Mouse (Mus musculus) intestine, embryonic 14.5 days (tissue): ENCODE results near the gene Vstm2a. TPM values are rescaled to one million over a fixed set of nuclear protein-coding genes. Genes with fewer than 3 reads are reported as not detected.
A peak's percentile ranks its signal among the peaks of the same experiment; 100 is the strongest.

Source experiments
- ATAC-seq: fragments of 200-750 bp; cut with Nextera tagmentation; replicated peaks from 2 replicates; pipeline ENCODE4 v1.8.0; 2017; ENCODE audit warnings: low read depth, moderate number of reproducible peaks, moderate TSS enrichment, moderate library complexity; ENCODE audit not compliant: low FRiP score, low TSS enrichment
- DNase-seq: peaks from one replicate; pipeline ENCODE4 v3.0.0-alpha.2; 2018; ENCODE audit warnings: low spot score
- H3K27ac ChIP-seq: fragments of 300-500 bp; sonication (generic); 2 replicates; pipeline ENCODE4 v1.5.1; 2014; ENCODE audit warnings: low read depth, mild to moderate bottlenecking, control low read depth
- H3K27me3 ChIP-seq: fragments of 300-500 bp; sonication (generic); replicated peaks from 2 replicates; pipeline ENCODE4 v1.6.1; 2014; ENCODE audit warnings: low read length, control low read depth; ENCODE audit not compliant: control insufficient read depth, insufficient read depth
- H3K36me3 ChIP-seq: fragments of 300-500 bp; sonication (generic); 2 replicates; pipeline ENCODE4 v1.6.1; 2014; ENCODE audit warnings: low read length, control low read depth; ENCODE audit not compliant: control insufficient read depth, insufficient read depth
- H3K4me1 ChIP-seq: fragments of 300-500 bp; sonication (generic); replicated peaks from 2 replicates; pipeline ENCODE4 v1.6.1; 2014; ENCODE audit warnings: low read length, control low read depth, mixed read lengths; ENCODE audit not compliant: control insufficient read depth, insufficient read depth
- H3K4me2 ChIP-seq: fragments of 300-500 bp; sonication (generic); 2 replicates; pipeline ENCODE4 v1.6.1; 2014; ENCODE audit warnings: low read length
- H3K4me3 ChIP-seq: fragments of 300-500 bp; sonication (generic); 2 replicates; pipeline ENCODE4 v1.5.1; 2014; ENCODE audit warnings: low read depth, low read length, control low read depth, mixed read lengths
- H3K9ac ChIP-seq: fragments of 300-500 bp; sonication (generic); 2 replicates; pipeline ENCODE4 v1.6.1; 2014; ENCODE audit warnings: mild to moderate bottlenecking, low read length
- H3K9me3 ChIP-seq: fragments of 300-500 bp; sonication (generic); 2 replicates; pipeline ENCODE4 v1.6.1; 2016; ENCODE audit warnings: low read length, control low read depth; ENCODE audit not compliant: control insufficient read depth
- WGBS: fragments of 180-500 bp; shearing (Covaris S2); extraction: QIAGEN DNeasy Blood & Tissue Kit; methylation state at CpG from one replicate; pipeline ENCODE4 v1.1.7; 2014; 5-methylcytosine and 5-hydroxymethylcytosine counted together
- polyA plus RNA-seq: library from polyadenylated mRNA; unstranded; fragments of >200 nt; fragmentation: Nextera tagmentation; extraction: Ambion mirVana; gene quantifications from 2 replicates; pipeline ENCODE4 v1.2.1, GENCODE M21; 2014

The Vstm2a gene
- polyA plus RNA-seq: 2.9 and 3.1 TPM in 2 replicates

- Histone ChIP-seq H3K27me3 (peaks cover 43% of the 10 kb centered on the region), H3K36me3 (no peaks in the 10 kb centered on the region), H3K27ac (no peak within 1 kb of the TSS), H3K4me1 (0 out of 2 replicates have a peak, but pooled peaks cover 3% of the 10 kb centered on the region), H3K9me3 (no peaks in the 10 kb centered on the region), H3K9ac (peak within 1 kb of the TSS; percentile 16; the same call in 1 of the 2 replicates), H3K4me2 (peak within 1 kb of the TSS; percentile 69), H3K4me3 (peak within 1 kb of the TSS; percentile 52)
- peak; percentile 71 for DNase-seq
- peak; percentile 76 for ATAC-seq
- whole genome bisulfite sequencing: under 1% methylated on average over 44 of the region's 44 CpGs
Observed at GRCm38 (mm10) chr11:16257473-16257921, at the start of gene Vstm2a. TSS of gene Vstm2a (plus strand) at chr11:16257724.

- ATAC-seq: no peak
- peak; percentile 53 for DNase-seq
- Histone ChIP-seq H3K36me3 (no peaks in the 10 kb centered on the region), H3K27ac (no peak overlapping the region), H3K4me2 (peak overlapping the region; percentile 69), H3K9me3 (no peaks in the 10 kb centered on the region), H3K27me3 (peaks cover 43% of the 10 kb centered on the region), H3K9ac (no peak overlapping the region), H3K4me3 (peak overlapping the region; percentile 52), H3K4me1 (0 out of 2 replicates have a peak, but pooled peaks cover 3% of the 10 kb centered on the region)
- WGBS: 33% methylated on average over 7 of the region's 7 CpGs
Observed at GRCm38 (mm10) chr11:16257011-16257410, 513 bp upstream of the Vstm2a start.

- Histone ChIP-seq H3K27ac (no peak overlapping the region), H3K9ac (no peak overlapping the region), H3K36me3 (no peaks in the 10 kb centered on the region), H3K4me3 (peak overlapping the region; percentile 52; the same call in 1 of the 2 replicates), H3K27me3 (peaks cover 43% of the 10 kb centered on the region), H3K4me2 (no peak overlapping the region; the same call in 1 of the 2 replicates), H3K4me1 (0 out of 2 replicates have a peak, but pooled peaks cover 3% of the 10 kb centered on the region), H3K9me3 (no peaks in the 10 kb centered on the region)
- 42% methylated on average over 1 of the region's 1 CpGs for WGBS
- DNase-seq (no peak), ATAC-seq (no peak)
Observed at GRCm38 (mm10) chr11:16258300-16258699, 776 bp downstream of the Vstm2a start.

- ATAC-seq (no peak), DNase-seq (no peak)
- Histone ChIP-seq H3K4me1 (0 out of 2 replicates have a peak, but pooled peaks cover 3% of the 10 kb centered on the region), H3K9me3 (no peaks in the 10 kb centered on the region), H3K9ac (no peak overlapping the region), H3K4me3 (no peak overlapping the region), H3K36me3 (no peaks in the 10 kb centered on the region), H3K27ac (no peak overlapping the region), H3K27me3 (peaks cover 43% of the 10 kb centered on the region), H3K4me2 (no peak overlapping the region)
- WGBS: 14% methylated on average over 9 of the region's 9 CpGs
Observed at GRCm38 (mm10) chr11:16259876-16260275, 2.4 kb downstream of the Vstm2a start.

- ATAC-seq: peak; percentile 50; the same call in 1 of the 2 replicates
- H3K9me3 ChIP-seq: no peaks in the 10 kb centered on the region
- H3K4me3 ChIP-seq: peak overlapping the region; percentile 39
- no peak overlapping the region for H3K9ac ChIP-seq
- H3K27me3 ChIP-seq: peaks cover 43% of the 10 kb centered on the region
- peak; percentile 80 for DNase-seq
- WGBS: under 1% methylated on average over 40 of the region's 40 CpGs
- H3K36me3 ChIP-seq: no peaks in the 10 kb centered on the region
- H3K27ac ChIP-seq: no peak overlapping the region
- H3K4me1 ChIP-seq: 0 out of 2 replicates have a peak, but pooled peaks cover 3% of the 10 kb centered on the region
- peak overlapping the region; percentile 66 for H3K4me2 ChIP-seq
Observed at GRCm38 (mm10) chr11:16260764-16261578, 3.4 kb downstream of the Vstm2a start.

GRCm38 (mm10) chr11:16268396-16268795 is 10.9 kb downstream of the Vstm2a start:
- WGBS: 98% methylated on average over 1 of the region's 1 CpGs

GRCm38 (mm10) chr11:16290381-16290780 is 32.9 kb downstream of the Vstm2a start:
- H3K9me3 ChIP-seq: no peaks in the 10 kb centered on the region
- ATAC-seq (no peak), DNase-seq (no peak)
- H3K36me3 ChIP-seq: no peaks in the 10 kb centered on the region
- H3K27ac ChIP-seq: no peak overlapping the region
- H3K27me3 ChIP-seq: no peaks in the 10 kb centered on the region
- H3K9ac ChIP-seq: no peak overlapping the region
- no peak overlapping the region for H3K4me3 ChIP-seq
- WGBS: 77% methylated on average over 1 of the region's 1 CpGs
- H3K4me2 ChIP-seq: no peak overlapping the region
- no peaks in the 10 kb centered on the region for H3K4me1 ChIP-seq

More at GRCm38 (mm10) chr11:16268396-16268795, 10.9 kb downstream of the Vstm2a start:
- Histone ChIP-seq H3K27ac (no peak overlapping the region), H3K36me3 (no peaks in the 10 kb centered on the region), H3K9me3 (no peaks in the 10 kb centered on the region), H3K27me3 (no peaks in the 10 kb centered on the region), H3K9ac (no peak overlapping the region), H3K4me2 (no peak overlapping the region), H3K4me1 (no peaks in the 10 kb centered on the region), H3K4me3 (no peak overlapping the region)
- DNase-seq (no peak), ATAC-seq (no peak)

GRCm38 (mm10) chr11:16292960-16293359 is 35.4 kb downstream of the Vstm2a start:
- WGBS: 79% methylated on average over 4 of the region's 4 CpGs
- Histone ChIP-seq H3K27me3 (no peaks in the 10 kb centered on the region), H3K9ac (no peak overlapping the region), H3K4me2 (no peak overlapping the region), H3K4me1 (no peaks in the 10 kb centered on the region), H3K27ac (no peak overlapping the region), H3K36me3 (no peaks in the 10 kb centered on the region), H3K9me3 (no peaks in the 10 kb centered on the region), H3K4me3 (no peak overlapping the region)
- ATAC-seq (no peak), DNase-seq (no peak)
